Mouse (Mus musculus) retina, adult 2 months (tissue): ENCODE data around the gene Sim2.

ENCODE experiments used
- DNase-seq: peaks from one replicate; pipeline ENCODE4 v3.0.0-alpha.2; 2012; ENCODE audit warnings: low read depth, low spot score

Gene Sim2

DNA sequence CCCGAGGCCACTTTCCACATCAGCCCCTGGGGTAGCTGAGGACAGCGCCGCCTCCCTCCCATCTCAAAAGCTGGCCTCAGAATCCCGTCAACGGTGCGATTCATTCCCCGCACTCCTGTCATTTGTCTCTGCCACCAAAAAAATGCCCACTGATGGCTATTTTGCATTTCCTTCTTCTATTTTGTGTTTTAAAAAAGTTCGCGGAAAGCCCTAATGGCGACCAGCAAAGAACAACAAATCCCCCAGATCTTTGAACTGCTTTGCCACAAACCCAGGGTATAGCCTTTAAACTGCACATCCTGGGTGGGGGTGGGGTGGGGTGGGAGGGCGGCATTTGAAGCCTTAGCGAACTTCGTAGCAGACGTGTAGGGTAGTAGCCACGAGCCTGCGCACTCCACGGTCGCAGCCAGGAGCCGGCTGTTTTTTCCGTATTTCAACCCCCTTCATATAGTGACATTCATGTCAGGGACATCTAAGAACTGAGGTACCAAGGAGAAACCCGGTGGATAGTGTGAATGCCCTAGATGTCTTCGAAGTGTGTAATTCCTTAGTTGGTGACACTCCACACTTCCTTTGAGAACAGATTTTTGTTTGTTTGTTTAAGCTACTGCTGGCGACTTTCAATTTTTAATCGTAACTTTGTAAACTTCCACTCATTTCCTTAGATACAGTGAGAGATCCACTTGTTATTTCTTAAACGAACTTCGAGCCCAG lies 10.5 kb downstream of the Sim2 start:
- DNase-seq = no peak

DNA sequence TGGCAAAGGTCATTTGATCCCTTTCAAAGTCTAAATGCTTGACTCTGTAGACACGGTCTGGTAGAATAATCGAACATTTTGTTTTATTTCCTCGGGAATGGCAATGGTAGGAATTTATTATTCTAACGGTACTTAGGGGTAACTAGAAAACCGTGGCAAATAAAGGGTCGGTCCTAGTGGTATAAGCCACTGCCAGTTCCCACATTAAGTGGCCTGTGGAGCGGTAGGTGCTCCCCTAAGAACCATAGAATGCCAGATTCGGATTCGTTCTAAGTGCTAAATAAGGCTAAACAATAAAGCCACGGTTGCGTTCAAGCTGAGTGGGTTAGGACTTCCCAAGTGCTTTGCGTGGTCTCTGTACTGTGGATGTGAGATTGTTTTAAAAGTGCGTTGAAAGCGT lies 11.7 kb downstream of the Sim2 start:
- no peak for DNase-seq

DNA sequence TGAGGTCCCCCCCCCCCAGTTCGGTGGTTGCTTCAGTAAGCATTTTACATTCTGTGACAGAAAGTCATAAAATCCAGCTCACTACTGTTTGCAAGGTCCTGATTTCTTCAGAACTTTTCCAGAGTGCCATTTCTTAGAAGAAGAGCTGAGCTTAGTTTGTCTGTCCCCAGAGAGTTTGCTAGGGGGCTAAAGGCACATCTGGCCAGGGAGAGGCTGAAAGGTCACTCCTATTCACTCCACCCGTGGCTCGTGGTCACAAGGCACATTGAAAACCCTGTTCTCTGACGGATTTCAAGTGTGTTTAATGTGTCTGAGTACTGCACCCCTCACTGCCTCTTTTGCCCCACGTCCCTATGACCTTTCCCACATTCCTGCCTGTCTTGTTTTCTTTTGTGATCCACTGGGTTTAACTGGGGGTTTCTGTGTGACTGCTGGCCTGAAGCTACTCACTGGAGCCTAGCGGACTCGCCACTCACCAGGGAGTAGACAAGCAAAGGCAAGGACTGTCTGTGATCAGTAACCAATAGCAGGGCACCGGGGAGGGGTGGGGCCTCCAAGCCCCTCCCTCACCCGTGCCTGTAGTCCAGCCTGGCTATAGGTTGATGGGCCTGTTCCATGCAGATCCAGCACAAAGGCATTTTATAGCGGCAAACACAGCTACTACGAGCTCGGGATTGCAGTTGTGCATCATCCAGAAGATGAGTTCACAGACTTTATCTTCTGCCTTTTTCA lies 13.2 kb downstream of the Sim2 start:
- no peak for DNase-seq

DNA sequence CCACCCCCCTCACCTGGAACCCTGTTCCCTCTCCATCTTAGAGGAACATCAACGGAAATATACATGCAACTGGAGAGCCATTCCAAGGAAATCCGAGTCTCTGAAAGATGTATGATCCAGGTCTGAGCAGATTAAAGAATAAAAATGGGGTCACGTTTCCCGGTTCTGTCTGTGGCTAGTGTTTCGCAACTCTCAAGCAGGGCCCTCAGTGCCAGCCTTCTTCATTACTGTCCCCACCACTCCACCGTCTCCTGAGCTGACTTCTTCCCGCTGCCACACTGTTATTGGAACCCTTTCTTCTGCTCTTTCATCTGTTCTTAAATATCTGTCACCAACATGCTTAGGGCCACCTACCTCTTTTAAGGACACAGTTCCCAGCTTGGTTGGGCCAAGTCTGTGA lies 28.4 kb downstream of the Sim2 start:
- DNase-seq = no peak

DNA sequence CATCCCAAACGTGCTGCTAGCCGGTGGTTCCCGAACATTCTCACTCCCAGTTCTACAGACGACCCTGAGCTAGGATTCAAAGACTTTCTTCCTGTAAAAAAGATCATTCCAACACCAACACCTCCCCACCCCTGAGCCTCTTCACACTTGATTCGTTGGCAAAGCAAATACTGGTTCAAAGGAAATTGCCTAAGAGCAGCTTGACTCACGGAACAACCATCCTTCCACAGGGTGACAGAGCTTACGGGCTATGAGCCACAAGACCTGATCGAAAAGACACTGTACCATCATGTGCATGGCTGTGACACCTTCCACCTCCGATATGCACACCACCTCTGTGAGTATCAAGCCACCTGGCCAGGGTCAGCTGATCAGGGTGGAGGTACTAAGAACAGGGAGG lies 30.0 kb downstream of the Sim2 start:
- DNase-seq = no peak

DNA sequence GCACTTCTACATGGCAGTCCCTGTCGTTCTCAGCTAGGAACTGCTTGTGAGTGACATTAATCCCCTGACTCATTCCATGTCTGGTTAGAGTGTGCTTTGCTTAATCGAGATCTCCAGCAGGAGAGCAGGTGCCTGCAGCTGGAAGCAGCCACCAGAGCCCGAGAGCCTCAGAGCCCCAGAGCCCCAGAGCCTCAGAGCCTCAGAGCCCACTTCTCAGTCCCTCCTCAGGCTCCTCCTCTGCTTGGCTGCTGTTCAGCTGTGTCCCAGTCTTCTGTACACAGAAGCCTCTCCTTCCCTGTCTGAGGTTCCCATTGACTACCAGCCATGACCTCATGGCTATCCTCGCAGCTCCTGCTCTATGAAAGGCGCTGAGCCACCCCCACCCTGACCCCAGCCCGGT lies 32.6 kb downstream of the Sim2 start:
- no peak for DNase-seq

DNA sequence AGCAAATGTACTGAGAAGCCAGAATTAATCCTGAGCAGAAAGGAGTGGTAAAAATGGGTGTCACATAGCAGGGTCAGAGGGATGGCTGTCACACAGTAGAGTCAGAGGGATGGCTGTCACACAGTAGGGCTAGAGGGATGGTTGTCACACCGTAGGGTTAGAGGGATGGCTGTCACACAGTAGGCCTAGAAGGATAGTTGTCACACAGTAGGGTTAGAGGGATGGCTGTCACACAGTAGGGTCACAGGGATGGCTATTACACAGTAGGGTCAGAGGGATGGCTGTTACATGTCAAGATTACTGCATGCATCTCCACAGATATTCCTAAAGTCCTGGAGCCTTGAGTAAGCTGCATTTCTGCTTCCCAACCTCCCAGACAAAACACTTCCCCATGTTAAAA lies 33.7 kb downstream of the Sim2 start:
- DNase-seq = no peak

DNA sequence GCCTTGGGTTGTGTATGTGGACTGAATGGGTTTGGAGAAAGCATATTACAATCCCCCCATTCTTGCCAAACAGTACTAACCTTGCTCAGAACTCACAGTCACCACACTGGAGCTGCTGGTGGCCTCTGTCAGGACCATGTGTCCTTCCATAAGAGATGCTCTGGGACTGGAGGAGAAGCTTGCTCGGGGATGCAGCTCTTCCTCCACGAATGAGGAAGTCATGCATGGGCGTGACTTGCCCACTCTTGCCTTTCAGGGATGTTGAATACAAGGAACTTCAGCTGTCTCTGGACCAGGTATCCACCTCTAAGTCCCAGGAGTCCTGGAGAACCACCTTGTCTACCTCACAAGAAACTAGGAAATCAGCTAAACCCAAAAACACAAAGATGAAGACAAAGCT lies 37.6 kb downstream of the Sim2 start:
- no peak for DNase-seq

DNA sequence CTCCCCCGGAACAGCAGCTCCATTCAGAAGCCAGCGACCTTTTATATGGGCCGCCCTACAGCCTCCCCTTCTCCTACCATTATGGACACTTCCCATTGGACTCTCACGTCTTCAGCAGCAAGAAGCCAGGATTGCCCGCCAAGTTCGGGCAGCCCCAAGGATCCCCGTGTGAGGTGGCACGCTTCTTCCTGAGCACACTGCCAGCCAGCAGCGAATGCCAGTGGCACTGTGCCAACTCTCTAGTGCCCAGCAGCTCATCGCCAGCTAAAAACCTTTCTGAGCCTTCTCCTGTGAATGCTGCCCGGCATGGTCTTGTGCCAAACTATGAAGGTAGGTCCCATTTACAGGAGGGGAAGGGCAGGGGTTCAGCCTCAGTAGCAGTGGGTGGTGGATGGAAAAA lies 38.5 kb downstream of the Sim2 start:
- DNase-seq = no peak

DNA sequence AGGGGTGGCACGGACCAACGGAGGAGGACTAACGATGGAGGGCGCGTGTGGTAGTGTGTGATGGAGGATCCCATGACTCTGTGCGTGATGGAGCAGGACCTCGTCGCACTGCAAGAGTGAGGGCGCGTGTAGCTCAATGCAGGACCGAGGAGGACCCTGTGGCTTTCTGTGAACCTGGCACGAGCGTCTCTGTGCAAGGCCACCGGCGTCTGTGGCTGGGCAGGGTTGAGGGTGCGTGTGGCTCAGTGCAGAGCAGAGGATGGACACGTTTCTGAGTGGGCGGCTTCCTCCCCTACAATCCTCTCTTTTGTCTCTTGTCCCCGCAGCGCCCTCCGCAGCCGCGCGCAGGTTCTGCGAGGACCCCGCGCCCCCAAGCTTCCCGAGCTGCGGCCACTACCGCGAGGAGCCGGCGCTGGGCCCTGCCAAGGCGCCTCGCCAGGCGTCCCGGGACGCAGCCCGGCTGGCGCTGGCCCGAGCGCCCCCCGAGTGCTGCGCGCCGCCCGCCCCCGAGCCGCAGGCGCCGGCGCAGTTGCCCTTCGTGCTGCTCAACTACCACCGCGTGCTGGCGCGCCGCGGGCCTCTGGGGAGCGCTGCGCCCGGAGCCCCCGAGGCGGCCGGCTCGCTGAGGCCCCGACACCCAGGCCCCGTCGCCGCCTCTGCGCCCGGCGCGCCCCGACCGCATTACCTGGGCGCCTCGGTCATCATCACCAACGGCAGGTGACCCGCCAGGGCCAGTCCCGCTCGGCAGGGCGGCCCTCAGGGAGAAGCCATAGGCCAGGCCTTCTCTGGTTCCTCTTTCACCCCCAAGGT lies 40.6 kb downstream of the Sim2 start:
- no peak for DNase-seq

DNA sequence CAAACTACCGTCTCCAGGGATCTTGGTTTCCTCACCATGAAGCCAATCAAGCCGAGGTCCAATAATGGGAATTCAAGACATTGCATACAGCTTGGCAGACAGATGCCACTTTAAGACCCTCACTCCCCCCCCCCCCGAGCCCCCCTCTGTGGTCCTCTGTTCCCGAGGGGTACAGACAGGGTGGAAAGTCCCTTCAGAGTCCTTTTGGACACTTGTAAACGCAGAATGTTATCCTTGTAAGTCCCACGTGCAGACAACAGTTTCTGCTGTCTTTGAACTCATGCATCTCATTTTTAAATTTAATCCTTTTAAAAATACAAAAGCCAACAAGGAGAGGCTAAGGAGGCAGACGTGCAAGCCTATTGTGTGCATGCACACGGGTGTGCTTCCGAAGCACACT lies 41.5 kb downstream of the Sim2 start:
- DNase-seq = no peak

DNA sequence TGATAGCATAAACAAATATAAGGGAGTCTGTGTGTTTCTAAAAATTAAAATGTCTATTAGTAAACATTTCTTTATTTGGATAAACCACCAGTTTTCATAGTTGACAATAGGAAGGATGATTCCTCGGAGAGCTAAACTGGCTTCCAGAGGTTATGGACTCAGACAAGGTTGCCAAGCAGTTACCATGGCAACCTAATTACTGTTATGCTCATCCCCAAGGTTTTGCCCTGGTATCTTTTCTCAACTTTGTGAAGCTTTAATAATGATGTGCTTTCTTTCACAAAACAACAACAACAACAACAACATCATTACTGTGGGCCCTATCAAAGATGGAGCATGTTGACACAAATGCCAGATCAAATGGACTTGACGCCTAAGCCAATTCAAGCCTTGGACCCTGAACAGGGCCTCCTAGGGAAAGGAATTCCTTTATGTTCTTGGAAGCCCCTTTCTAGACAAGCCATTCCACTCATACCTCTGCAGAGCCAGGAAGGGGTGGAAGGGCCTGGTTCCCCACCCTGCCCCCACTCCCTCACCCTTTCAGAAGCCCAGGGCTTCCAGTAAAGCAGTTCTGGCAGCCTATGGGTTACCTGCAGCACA lies 43.6 kb downstream of the Sim2 start:
- no peak for DNase-seq

DNA sequence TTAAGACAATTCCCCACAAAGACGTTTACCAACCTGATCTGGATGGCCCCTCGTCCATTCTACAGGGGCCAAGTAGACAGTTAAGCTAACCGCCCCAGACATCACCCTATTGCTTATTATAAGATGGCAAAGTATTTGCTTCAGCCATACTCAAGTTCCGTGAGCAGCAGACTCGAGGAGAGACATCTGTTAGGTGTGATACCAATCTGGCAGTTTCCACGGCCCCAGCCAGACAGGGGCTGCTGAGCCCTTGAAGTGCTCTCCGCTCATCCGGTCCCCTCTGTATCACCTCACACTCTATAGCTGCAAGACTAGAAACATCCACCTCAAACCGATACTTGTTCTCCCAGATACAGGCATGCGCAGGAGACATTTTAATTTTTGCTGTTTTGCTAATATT lies 49.5 kb downstream of the Sim2 start:
- no peak for DNase-seq

DNA sequence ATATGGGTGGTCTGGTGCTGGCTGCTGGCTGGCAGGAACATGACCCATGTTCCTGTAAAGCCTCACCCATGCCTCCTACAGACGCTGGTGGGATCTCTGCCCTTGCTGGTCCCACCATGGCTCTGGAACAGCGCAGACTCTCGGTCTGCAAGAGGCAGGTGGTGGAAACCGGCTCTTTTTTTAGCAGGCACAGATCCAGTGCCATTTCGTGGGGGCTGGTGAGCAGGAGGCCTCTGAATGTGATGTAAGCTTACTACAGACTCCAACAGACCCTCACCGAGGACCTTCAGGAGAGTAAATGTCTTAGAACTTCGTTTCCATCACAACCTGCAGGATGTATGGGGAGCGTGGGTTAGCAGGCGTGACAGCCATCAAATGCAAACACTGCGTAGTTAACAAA lies 56.0 kb downstream of the Sim2 start:
- DNase-seq = no peak

DNA sequence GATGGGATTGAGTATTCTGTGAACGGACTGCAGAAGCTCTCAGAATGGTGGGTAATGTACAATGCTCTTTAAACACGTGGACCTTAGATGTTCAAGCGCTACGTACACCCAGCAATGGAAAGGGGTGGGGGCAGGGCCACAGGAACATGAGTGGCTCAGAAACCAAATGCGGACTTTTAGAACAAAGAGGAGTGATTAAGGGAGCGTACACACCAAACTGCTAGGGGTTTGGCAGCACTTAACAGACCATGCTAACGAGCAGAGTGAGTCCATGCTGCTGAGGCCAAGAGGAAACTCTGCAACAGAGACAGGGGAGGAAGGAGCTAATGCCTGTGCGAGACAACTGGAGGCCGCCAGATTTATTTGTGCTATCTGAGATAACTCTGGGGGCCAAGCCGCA lies 58.6 kb downstream of the Sim2 start:
- DNase-seq = no peak

DNA sequence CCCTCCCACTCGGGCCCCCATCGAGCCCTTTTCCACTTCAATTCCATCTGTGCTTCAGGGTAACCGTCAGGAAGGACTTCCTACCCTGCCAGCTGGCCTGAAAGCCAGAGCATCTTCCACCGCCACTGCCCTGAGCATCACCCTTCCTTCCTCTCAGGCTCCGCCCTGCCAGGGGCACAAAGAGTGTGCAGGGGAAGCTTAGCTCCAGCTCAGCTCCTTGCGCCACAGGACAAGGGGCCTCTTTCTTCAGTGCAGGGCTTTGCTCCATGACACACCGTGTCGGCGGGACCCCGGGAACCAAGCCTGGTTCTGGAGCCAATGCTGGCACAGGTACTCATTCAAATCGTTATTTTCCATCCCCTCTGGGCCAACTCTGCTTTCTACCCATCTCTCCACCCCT lies 63.4 kb downstream of the Sim2 start:
- no peak for DNase-seq

DNA sequence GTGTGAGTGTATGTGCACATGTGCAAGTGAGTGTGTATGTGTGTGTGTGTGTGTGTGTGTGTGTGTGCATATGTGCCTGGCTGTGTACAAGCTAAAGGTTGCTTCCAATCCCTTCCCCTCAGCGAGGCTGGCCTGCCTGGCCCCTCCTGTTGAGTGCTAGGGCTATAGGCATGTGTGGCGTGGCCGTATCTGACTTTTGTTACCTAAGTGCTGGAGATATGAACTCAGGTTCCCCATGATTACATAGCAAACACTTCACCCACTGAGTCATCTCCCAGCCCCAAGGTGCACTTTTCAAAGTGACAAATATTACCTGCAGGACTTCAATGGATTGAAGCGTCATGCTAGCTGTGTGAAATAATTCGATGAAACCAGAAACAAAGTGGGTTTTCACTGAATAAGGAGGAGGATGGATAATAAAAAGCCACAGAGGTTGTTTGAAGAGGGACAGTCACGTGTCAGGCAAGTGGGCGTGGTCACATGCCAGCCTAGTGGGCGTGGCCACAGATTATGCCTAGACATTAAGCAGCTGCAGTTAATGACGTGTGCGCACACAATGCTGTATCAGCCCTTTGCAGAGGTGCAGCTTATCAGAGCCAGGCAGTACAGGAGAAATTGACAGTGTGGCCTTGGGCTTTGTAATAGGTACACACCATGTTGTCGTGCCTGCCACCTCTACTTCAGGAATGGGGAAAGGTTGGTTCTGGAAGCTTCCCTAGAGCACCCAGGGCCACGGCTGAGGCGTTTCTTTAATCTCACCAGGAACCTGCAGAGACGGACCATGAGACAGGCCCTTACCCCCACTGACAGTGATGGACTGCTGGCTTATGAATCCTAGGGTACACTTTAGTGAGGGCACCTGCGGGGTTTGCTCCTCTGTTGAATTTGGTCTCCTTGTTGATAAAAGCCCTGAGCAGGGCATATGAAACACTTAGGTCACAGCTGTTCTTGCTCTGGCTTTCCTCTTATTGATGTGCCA lies 65.7 kb downstream of the Sim2 start:
- no peak for DNase-seq

DNA sequence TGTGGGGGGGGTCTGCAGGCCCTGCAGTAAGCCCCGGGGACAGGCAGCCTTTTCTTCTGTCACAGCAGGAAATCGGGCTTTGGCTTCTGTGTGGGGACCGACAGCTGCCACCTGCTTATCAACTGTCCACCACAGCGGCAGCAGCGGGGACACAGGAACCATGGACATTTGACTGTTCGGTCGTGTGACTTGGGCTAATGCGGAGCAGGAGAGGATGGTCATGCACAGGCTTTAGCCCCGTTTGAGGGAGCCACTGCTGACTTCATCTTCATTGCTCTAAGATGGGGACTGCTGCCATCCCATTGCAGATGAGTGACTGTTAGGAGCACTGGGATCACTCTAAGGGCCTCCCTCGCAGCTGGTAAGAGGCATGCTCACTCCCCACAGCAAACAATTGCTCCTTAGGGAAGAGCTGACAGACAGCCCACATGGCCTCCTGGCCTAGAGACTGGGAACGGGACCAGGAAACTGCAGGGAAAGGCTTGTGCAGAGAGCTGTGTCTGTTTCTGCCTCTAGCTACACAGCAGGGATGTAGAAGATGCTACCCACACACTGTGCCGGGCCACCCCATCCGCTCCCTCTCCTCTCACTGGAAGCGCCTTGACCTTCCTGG lies 70.4 kb downstream of the Sim2 start:
- DNase-seq = no peak

DNA sequence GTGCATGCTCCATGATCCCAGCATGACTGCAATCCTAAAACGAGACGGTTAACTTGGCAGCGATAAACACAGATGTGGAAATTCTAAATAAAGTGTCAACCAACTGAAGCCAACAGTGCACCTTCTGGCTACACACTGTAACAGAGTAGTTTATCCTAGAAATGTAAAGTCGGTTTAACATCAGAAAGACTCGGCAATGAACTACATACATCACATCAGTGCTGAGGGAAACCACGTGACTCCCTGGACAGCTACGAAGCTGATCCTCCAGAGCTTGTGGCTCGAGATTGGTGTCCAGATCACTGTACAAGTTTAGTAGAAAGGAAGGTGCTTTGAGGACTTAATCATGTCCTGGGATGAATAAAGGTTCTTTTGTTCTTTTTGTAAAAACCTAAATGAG lies 73.1 kb downstream of the Sim2 start:
- no peak for DNase-seq

DNA sequence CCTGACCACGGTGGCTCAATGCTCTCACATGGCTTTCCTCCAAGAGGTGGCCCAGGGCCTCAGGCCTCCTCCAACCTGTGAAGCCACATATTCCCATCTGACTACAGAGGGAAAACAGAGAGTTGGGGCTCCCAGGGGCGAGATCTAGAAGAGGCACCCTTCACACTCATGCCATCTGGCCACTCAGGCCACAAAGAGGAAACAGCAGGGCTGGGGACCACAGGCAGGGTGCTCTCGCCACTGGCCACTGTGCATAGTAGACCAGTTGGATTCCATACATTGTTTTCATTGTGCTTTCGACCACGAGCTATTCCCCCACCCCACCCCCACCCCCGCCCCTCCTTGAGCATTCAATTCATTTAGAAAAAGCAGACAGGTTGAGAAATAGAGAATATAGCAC lies 77.3 kb downstream of the Sim2 start:
- DNase-seq = no peak

DNA sequence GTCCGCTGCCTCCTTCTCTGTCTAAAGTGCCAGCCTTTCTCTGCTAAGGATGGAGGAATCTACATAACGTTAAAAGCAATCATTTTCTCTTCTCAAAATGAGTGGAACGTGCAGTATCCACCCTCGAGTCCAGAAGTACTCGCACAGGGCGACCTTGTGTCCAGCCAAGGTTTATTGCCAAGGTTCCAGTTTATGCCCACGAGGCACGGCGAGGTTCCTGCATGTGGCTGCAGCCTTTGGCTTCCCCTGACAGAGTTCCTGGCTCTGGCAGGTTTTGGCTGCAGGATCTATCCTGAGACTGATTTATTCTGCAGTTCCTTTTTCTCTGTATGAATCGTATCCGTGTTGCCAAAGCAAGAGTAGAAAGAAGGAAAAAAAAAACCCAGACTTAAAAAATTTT lies 78.3 kb downstream of the Sim2 start:
- no peak for DNase-seq
